Mouse (Mus musculus) small intestine, adult 2 months (tissue): ENCODE measurements around the gene Olfr344.

Experiments used
- CTCF ChIP-seq: fragments of 200-500 bp; IDR thresholded peaks from 2 replicates; pipeline ENCODE4 v1.5.1; 2012; ENCODE audit warnings: low read depth, mild to moderate bottlenecking, control low read depth, inconsistent platforms, low read length, moderate library complexity, mixed read lengths; ENCODE audit not compliant: insufficient replicate concordance, insufficient read length; ENCODE audit errors: extremely low read depth
- POLR2A ChIP-seq: fragments of 200-500 bp; IDR thresholded peaks from 2 replicates; pipeline ENCODE4 v1.6.1; 2012; ENCODE audit warnings: low read depth, mild to moderate bottlenecking, control low read depth, inconsistent platforms, low read length, moderate library complexity

GRCm38 (mm10) chr2:36567022-36567421 lies 560 bp downstream of the Olfr344 start:
- TF ChIP-seq CTCF: no peak
- TF ChIP-seq POLR2A: no peak
